In genomic region chr10:75568441-75568840, GRCm38 (mm10) we compare ENCODE assay signal across 11 mouse cellular contexts. TPM values are rescaled to one million over a fixed set of nuclear protein-coding genes. Genes with fewer than 3 reads are reported as not detected.
DNase-seq lines count a peak whose midpoint lies in the region; ATAC-seq and TF ChIP-seq lines count a peak whose summit lies in the region.
"Had no signal": no experiment of that assay in that cellular context is flagged by ENCODE, and none has a peak within 500 bp of the region (broad histone marks: within the 10 kb centered on the region; RNA-seq: fewer than 3 reads in every experiment).

No protein-coding gene starts in this region.

- no peaks in the 10 kb centered on the region for H3K36me3 ChIP-seq in heart, embryonic 16.5 days (ENCODE audit: control insufficient read depth, insufficient read depth)
- H3K36me3 ChIP-seq in heart, adult 2 months (ENCODE audit: control insufficient read depth, insufficient read depth, low read length) = no peaks in the 10 kb centered on the region
- no peaks in the 10 kb centered on the region for H3K36me3 ChIP-seq in embryonic facial prominence, embryonic 10.5 days (replicated peaks)
- no peaks in the 10 kb centered on the region for H3K36me3 ChIP-seq in kidney, embryonic 14.5 days (ENCODE audit: control insufficient read depth, insufficient read depth, low read length)
- no peaks in the 10 kb centered on the region for H3K36me3 ChIP-seq in liver, postnatal 0 days (replicated peaks; ENCODE audit: insufficient read depth, low read length)
- H3K36me3 ChIP-seq: hindbrain, embryonic 15.5 days had no signal

- TF ChIP-seq CTCF in heart, adult 2 months (IDR thresholded peaks at IDR 0.05) = no peak
- no peak for TF ChIP-seq CTCF in liver, postnatal 0 days (IDR thresholded peaks at IDR 0.05; ENCODE audit: low read depth)

- no peak overlapping the region for H3K4me3 ChIP-seq in heart, embryonic 16.5 days (ENCODE audit: low read length)
- no peak overlapping the region for H3K4me3 ChIP-seq in heart, adult 2 months
- no peak overlapping the region for H3K4me3 ChIP-seq in embryonic facial prominence, embryonic 10.5 days
- peak overlapping the region; percentile 26 for H3K4me3 ChIP-seq in kidney, embryonic 14.5 days (ENCODE audit: low read length)
- H3K4me3 ChIP-seq in liver, postnatal 0 days (ENCODE audit: low read depth, low read length) = peak overlapping the region; percentile 38
- H3K4me3 ChIP-seq: gastrocnemius, adult 2 months; hindbrain, embryonic 15.5 days had no signal

- H3K9ac ChIP-seq in heart, embryonic 16.5 days (ENCODE audit: low read length) = no peak overlapping the region; the same call in 1 of the 2 replicates
- H3K9ac ChIP-seq in heart, adult 2 months (ENCODE audit: low read depth, low read length) = no peak overlapping the region
- H3K9ac ChIP-seq in kidney, embryonic 14.5 days (ENCODE audit: low read depth, low read length) = peak overlapping the region; percentile 35; the same call in 1 of the 2 replicates
- 0 out of 2 replicates have a peak overlapping the region, but pooled peaks have one; percentile 16 for H3K9ac ChIP-seq in liver, postnatal 0 days (replicated peaks)
- H3K9ac ChIP-seq: hindbrain, embryonic 15.5 days had no signal

- TF ChIP-seq POLR2A in heart, adult 2 months (IDR thresholded peaks at IDR 0.05; ENCODE audit: insufficient read depth, low read depth, low read length) = no peak

- peaks cover 5% of the 10 kb centered on the region; the same call in 1 of the 2 replicates for H3K27me3 ChIP-seq in heart, embryonic 16.5 days (ENCODE audit: control insufficient read depth, insufficient read depth, low read length)
- H3K27me3 ChIP-seq in heart, adult 2 months (ENCODE audit: control insufficient read depth, insufficient read depth, low read length) = no peaks in the 10 kb centered on the region
- peaks cover 29% of the 10 kb centered on the region for H3K27me3 ChIP-seq in embryonic facial prominence, embryonic 10.5 days (replicated peaks; ENCODE audit: low read depth, poor library complexity, severe bottlenecking)
- no peaks in the 10 kb centered on the region for H3K27me3 ChIP-seq in kidney, embryonic 14.5 days (ENCODE audit: control insufficient read depth, insufficient read depth, low read length)
- H3K27me3 ChIP-seq in liver, postnatal 0 days (ENCODE audit: insufficient read depth, low read length) = no peaks in the 10 kb centered on the region
- H3K27me3 ChIP-seq: hindbrain, embryonic 15.5 days had no signal

- no peak for DNase-seq in heart, adult 2 months
- DNase-seq in embryonic facial prominence, embryonic 10.5 days (ENCODE audit: low spot score) = no peak
- no peak for DNase-seq in liver, postnatal 0 days
- DNase-seq in gastrocnemius, postnatal 4 days (ENCODE audit: low spot score in 2 of 2) = no peak
- no peak for DNase-seq in gastrocnemius, postnatal 14 days
- DNase-seq: gastrocnemius, adult 2 months had no signal

- H3K4me1 ChIP-seq in heart, embryonic 16.5 days (ENCODE audit: control insufficient read depth, insufficient read depth, low read length) = peaks cover 7% of the 10 kb centered on the region; the same call in 1 of the 2 replicates
- no peaks in the 10 kb centered on the region for H3K4me1 ChIP-seq in heart, adult 2 months (ENCODE audit: control insufficient read depth, insufficient read depth, low read length)
- peaks cover 42% of the 10 kb centered on the region for H3K4me1 ChIP-seq in embryonic facial prominence, embryonic 10.5 days
- peaks cover 14% of the 10 kb centered on the region for H3K4me1 ChIP-seq in kidney, embryonic 14.5 days (ENCODE audit: control insufficient read depth, insufficient read depth, low read length)
- H3K4me1 ChIP-seq in liver, postnatal 0 days (ENCODE audit: insufficient read depth) = peaks cover 24% of the 10 kb centered on the region
- H3K4me1 ChIP-seq: hindbrain, embryonic 15.5 days had no signal

- TF ChIP-seq EP300 in heart, adult 2 months (IDR thresholded peaks at IDR 0.05; ENCODE audit: insufficient read depth, low read depth, low read length) = no peak
- no peak for TF ChIP-seq EP300 in liver, postnatal 0 days (IDR thresholded peaks at IDR 0.05; ENCODE audit: low read depth)

- ATAC-seq in heart, embryonic 16.5 days (replicated peaks; ENCODE audit: extremely low read depth, insufficient read depth, low FRiP score) = no peak
- ATAC-seq in kidney, embryonic 14.5 days (ENCODE audit: low FRiP score, low TSS enrichment) = no peak
- peak; percentile 54; the same call in 1 of the 2 replicates for ATAC-seq in liver, postnatal 0 days
- ATAC-seq: CD4-positive, CD25-positive, alpha-beta regulatory T cell, adult 4 months had no signal

- no peaks in the 10 kb centered on the region; the same call in 1 of the 2 replicates for H3K79me2 ChIP-seq in heart, adult 2 months (replicated peaks; ENCODE audit: control insufficient read depth, insufficient read depth, low read length)

- 14% methylated on average over 11 of the region's 11 CpGs for WGBS in heart, embryonic 16.5 days
- WGBS in heart, adult 2 months = 19% methylated on average over 11 of the region's 11 CpGs
- WGBS in embryonic facial prominence, embryonic 10.5 days = 4% methylated on average over 11 of the region's 11 CpGs
- WGBS in kidney, embryonic 14.5 days = 3% methylated on average over 11 of the region's 11 CpGs
- 35% methylated on average over 11 of the region's 11 CpGs for WGBS in liver, postnatal 0 days (ENCODE audit: insufficient replicate concordance)

- H3K27ac ChIP-seq in heart, embryonic 16.5 days (ENCODE audit: low read length) = no peak overlapping the region
- H3K27ac ChIP-seq in heart, adult 2 months = no peak overlapping the region
- H3K27ac ChIP-seq in embryonic facial prominence, embryonic 10.5 days (replicated peaks) = 0 out of 2 replicates have a peak overlapping the region, but pooled peaks have one; percentile 10
- H3K27ac ChIP-seq in kidney, embryonic 14.5 days (ENCODE audit: low read depth, low read length) = peak overlapping the region; percentile 8; the same call in 1 of the 2 replicates
- H3K27ac ChIP-seq in liver, postnatal 0 days (ENCODE audit: low read depth) = peak overlapping the region; percentile 35
- H3K27ac ChIP-seq: gastrocnemius, adult 2 months; hindbrain, embryonic 15.5 days had no signal

- intact Hi-C loops in heart, adult 2 months (cut with DNase I) = no loop called here
- intact Hi-C loops in gastrocnemius, postnatal 14 days (cut with DNase I; ENCODE audit: low total_unique reads) = no loop called here

- H3K4me2 ChIP-seq in heart, embryonic 16.5 days (ENCODE audit: low read depth, low read length) = peak overlapping the region; percentile 15; the same call in 1 of the 2 replicates
- H3K4me2 ChIP-seq in kidney, embryonic 14.5 days (replicated peaks; ENCODE audit: low read depth, low read length) = peak overlapping the region; percentile 29
- H3K4me2 ChIP-seq in liver, postnatal 0 days (ENCODE audit: low read depth, low read length) = peak overlapping the region; percentile 55
- H3K4me2 ChIP-seq: hindbrain, embryonic 15.5 days had no signal

- H3K9me3 ChIP-seq in heart, embryonic 16.5 days (replicated peaks; ENCODE audit: control insufficient read depth, low read length) = no peaks in the 10 kb centered on the region
- H3K9me3 ChIP-seq in embryonic facial prominence, embryonic 10.5 days = no peaks in the 10 kb centered on the region
- no peaks in the 10 kb centered on the region for H3K9me3 ChIP-seq in kidney, embryonic 14.5 days (ENCODE audit: control insufficient read depth, low read length)
- H3K9me3 ChIP-seq in liver, postnatal 0 days (ENCODE audit: low read length) = no peaks in the 10 kb centered on the region
- H3K9me3 ChIP-seq: hindbrain, embryonic 15.5 days had no signal

RNA-seq across cellular contexts. Expression of gene Ggt1, which starts 7.0 kb away (rescaled TPM):
- 0.89 and 2.4 TPM in 2 replicates for polyA plus RNA-seq in heart, embryonic 16.5 days (2015; fragmentation: Nextera tagmentation; extraction: Ambion mirVana)
- total RNA-seq in heart, adult 2 months (2021) = under 1 TPM in 1 of 2 experiments, not detected in 1; 0.31 TPM
- polyA plus RNA-seq in heart, adult 2 months (2012; rRNA removed) = 0.35 TPM in 1 of 2 replicates, not detected in the other
- polyA plus RNA-seq in embryonic facial prominence, embryonic 10.5 days (2016; fragmentation: Nextera tagmentation; extraction: Ambion mirVana) = 1.5 and 2.3 TPM in 2 replicates
- polyA plus RNA-seq in kidney, embryonic 14.5 days (2014; fragmentation: Nextera tagmentation; extraction: Ambion mirVana) = 29.1 and 57.6 TPM in 2 replicates
- 27.4 and 28.6 TPM in 2 replicates for polyA plus RNA-seq in liver, postnatal 0 days (2015; fragmentation: Nextera tagmentation; extraction: Ambion mirVana)
- total RNA-seq in gastrocnemius, postnatal 4 days (2021) = under 1 TPM; 0.66 to 0.80 TPM
- under 1 TPM; 0.66 TPM for total RNA-seq in gastrocnemius, postnatal 14 days (2021)
- total RNA-seq: gastrocnemius, adult 2 months had no signal

RNA-seq across cellular contexts. Expression of gene Lrrc75b, which starts 8.3 kb away (rescaled TPM):
- 1.5 and 2.7 TPM in 2 replicates for polyA plus RNA-seq in heart, embryonic 16.5 days (2015; fragmentation: Nextera tagmentation; extraction: Ambion mirVana)
- total RNA-seq in heart, adult 2 months (2021) = under 1 TPM; 0.66 to 0.84 TPM
- polyA plus RNA-seq in heart, adult 2 months (2012; rRNA removed) = 1.00 and 1.3 TPM in 2 replicates
- 1.6 and 2.3 TPM in 2 replicates for polyA plus RNA-seq in embryonic facial prominence, embryonic 10.5 days (2016; fragmentation: Nextera tagmentation; extraction: Ambion mirVana)
- 2.1 and 2.9 TPM in 2 replicates for polyA plus RNA-seq in kidney, embryonic 14.5 days (2014; fragmentation: Nextera tagmentation; extraction: Ambion mirVana)
- polyA plus RNA-seq in liver, postnatal 0 days (2015; fragmentation: Nextera tagmentation; extraction: Ambion mirVana) = 0.05 and 0.06 TPM in 2 replicates
- 1 to 10 TPM; 2.8 to 3.3 TPM for total RNA-seq in gastrocnemius, postnatal 4 days (2021)
- under 1 TPM; 0.53 to 0.90 TPM for total RNA-seq in gastrocnemius, postnatal 14 days (2021)
- total RNA-seq: common myeloid progenitor, adult 5-6 weeks had no signal

RNA-seq across cellular contexts. Expression of gene Ggt5, which starts 20.7 kb away (rescaled TPM):
- 9.7 and 11.3 TPM in 2 replicates for polyA plus RNA-seq in heart, embryonic 16.5 days (2015; fragmentation: Nextera tagmentation; extraction: Ambion mirVana)
- 1 to 10 TPM; 3.8 to 7.9 TPM for total RNA-seq in heart, adult 2 months (2021)
- polyA plus RNA-seq in heart, adult 2 months (2012; rRNA removed) = 41.9 TPM in 2 replicates
- 0.75 and 0.77 TPM in 2 replicates for polyA plus RNA-seq in embryonic facial prominence, embryonic 10.5 days (2016; fragmentation: Nextera tagmentation; extraction: Ambion mirVana)
- 3.9 and 4.7 TPM in 2 replicates for polyA plus RNA-seq in kidney, embryonic 14.5 days (2014; fragmentation: Nextera tagmentation; extraction: Ambion mirVana)
- 0.81 and 1.4 TPM in 2 replicates for polyA plus RNA-seq in liver, postnatal 0 days (2015; fragmentation: Nextera tagmentation; extraction: Ambion mirVana)
- total RNA-seq in gastrocnemius, postnatal 4 days (2021) = 10 to 100 TPM; 10.8 to 13.1 TPM
- total RNA-seq in gastrocnemius, postnatal 14 days (2021) = 1 to 10 TPM; 5.6 to 7.4 TPM

RNA-seq across cellular contexts. Expression of gene Gucd1, which starts 50.7 kb away (rescaled TPM):
- polyA plus RNA-seq in heart, embryonic 16.5 days (2015; fragmentation: Nextera tagmentation; extraction: Ambion mirVana) = 26.9 and 28.5 TPM in 2 replicates
- 10 to 100 TPM; 33.2 to 37.7 TPM for total RNA-seq in heart, adult 2 months (2021)
- polyA plus RNA-seq in heart, adult 2 months (2012; rRNA removed) = 44.7 and 50.3 TPM in 2 replicates
- polyA plus RNA-seq in embryonic facial prominence, embryonic 10.5 days (2016; fragmentation: Nextera tagmentation; extraction: Ambion mirVana) = 30.0 and 31.9 TPM in 2 replicates
- 31.7 and 46.9 TPM in 2 replicates for polyA plus RNA-seq in kidney, embryonic 14.5 days (2014; fragmentation: Nextera tagmentation; extraction: Ambion mirVana)
- 45.2 and 45.6 TPM in 2 replicates for polyA plus RNA-seq in liver, postnatal 0 days (2015; fragmentation: Nextera tagmentation; extraction: Ambion mirVana)
- 10 to 100 TPM; 39.5 to 39.9 TPM for total RNA-seq in gastrocnemius, postnatal 4 days (2021)
- 10 to 100 TPM; 40.4 to 60.3 TPM for total RNA-seq in gastrocnemius, postnatal 14 days (2021)

RNA-seq across cellular contexts. Expression of gene Snrpd3, which starts 51.1 kb away (rescaled TPM):
- polyA plus RNA-seq in heart, embryonic 16.5 days (2015; fragmentation: Nextera tagmentation; extraction: Ambion mirVana) = 90.4 and 90.5 TPM in 2 replicates
- 10 to 100 TPM; 61.1 to 65.8 TPM for total RNA-seq in heart, adult 2 months (2021)
- 20.8 and 24.8 TPM in 2 replicates for polyA plus RNA-seq in heart, adult 2 months (2012; rRNA removed)
- 297 and 303 TPM in 2 replicates for polyA plus RNA-seq in embryonic facial prominence, embryonic 10.5 days (2016; fragmentation: Nextera tagmentation; extraction: Ambion mirVana)
- 178 and 249 TPM in 2 replicates for polyA plus RNA-seq in kidney, embryonic 14.5 days (2014; fragmentation: Nextera tagmentation; extraction: Ambion mirVana)
- polyA plus RNA-seq in liver, postnatal 0 days (2015; fragmentation: Nextera tagmentation; extraction: Ambion mirVana) = 51.9 and 58.8 TPM in 2 replicates
- 100 to 1,000 TPM; 103 to 106 TPM for total RNA-seq in gastrocnemius, postnatal 4 days (2021)
- 100 to 1,000 TPM; 103 to 108 TPM for total RNA-seq in gastrocnemius, postnatal 14 days (2021)

Comparison
In these comparisons a context has a peak if more than half of its experiments do, and no peak if none do; other contexts are left out.
1. H3K27ac ChIP-seq: peak in embryonic facial prominence, embryonic 10.5 days (single experiment), kidney, embryonic 14.5 days (single experiment) and liver, postnatal 0 days (single experiment); none in heart, embryonic 16.5 days (single experiment) and heart, adult 2 months (single experiment).
2. H3K4me3 ChIP-seq: peak in kidney, embryonic 14.5 days (single experiment) and liver, postnatal 0 days (single experiment); none in heart, embryonic 16.5 days (single experiment), heart, adult 2 months (single experiment) and embryonic facial prominence, embryonic 10.5 days (single experiment).
3. H3K9ac ChIP-seq: peak in kidney, embryonic 14.5 days (single experiment) and liver, postnatal 0 days (single experiment); none in heart, embryonic 16.5 days (single experiment) and heart, adult 2 months (single experiment).
4. Peak in every context shown above with its lines, with median percentiles within 50 percentile points of each other: H3K4me2 ChIP-seq.